Mouse (Mus musculus) heart, adult 11 months (tissue): ENCODE measurements around the gene Dyrk3.

ENCODE experiments used
- DNase-seq: peaks from one replicate; pipeline ENCODE4 v3.0.0; 2022

Gene Dyrk3

GRCm38 (mm10) chr1:131107575-131108308 is 30.4 kb downstream of the Dyrk3 start:
- peak; percentile 92 for DNase-seq

- peak; percentile 98 for DNase-seq
These were observed 34.2 kb downstream of the Dyrk3 start for GRCm38 (mm10) chr1:131103776-131104424.

GRCm38 (mm10) chr1:131100808-131101207 is 37.3 kb downstream of the Dyrk3 start:
- no peak for DNase-seq

GRCm38 (mm10) chr1:131097700-131098094 is 40.4 kb downstream of the Dyrk3 start, which contains the start of gene Mapkapk2:
Gene Mapkapk2 (minus strand): TSS chr1:131097826.
- DNase-seq = peak; percentile 100

GRCm38 (mm10) chr1:131096803-131097699 is 41.1 kb downstream of the Dyrk3 start:
- peak; percentile 98 for DNase-seq

GRCm38 (mm10) chr1:131096132-131096695 is 41.9 kb downstream of the Dyrk3 start:
- no peak for DNase-seq

- DNase-seq = no peak
These were observed 42.6 kb downstream of the Dyrk3 start for GRCm38 (mm10) chr1:131095574-131095973.

- no peak for DNase-seq
These were observed 44.3 kb downstream of the Dyrk3 start for GRCm38 (mm10) chr1:131093889-131094288.

GRCm38 (mm10) chr1:131092846-131093245 is 45.3 kb downstream of the Dyrk3 start:
- no peak for DNase-seq

- DNase-seq = peak; percentile 89
These were observed 46.0 kb downstream of the Dyrk3 start for GRCm38 (mm10) chr1:131092173-131092572.

GRCm38 (mm10) chr1:131091481-131091880 is 46.7 kb downstream of the Dyrk3 start:
- peak; percentile 94 for DNase-seq

- DNase-seq = peak; percentile 95
These were observed 47.3 kb downstream of the Dyrk3 start for GRCm38 (mm10) chr1:131090877-131091276.

GRCm38 (mm10) chr1:131090261-131090660 is 47.9 kb downstream of the Dyrk3 start:
- DNase-seq = peak; percentile 97

- DNase-seq = peak; percentile 95
These were observed 48.5 kb downstream of the Dyrk3 start for GRCm38 (mm10) chr1:131089525-131090127.

- DNase-seq = no peak
These were observed 49.6 kb downstream of the Dyrk3 start for GRCm38 (mm10) chr1:131088547-131088946.

- peak; percentile 97 for DNase-seq
These were observed 51.2 kb downstream of the Dyrk3 start for GRCm38 (mm10) chr1:131086907-131087306.

GRCm38 (mm10) chr1:131085957-131086739 is 52.0 kb downstream of the Dyrk3 start:
- peak; percentile 74 for DNase-seq

GRCm38 (mm10) chr1:131085272-131085671 is 52.9 kb downstream of the Dyrk3 start:
- peak; percentile 80 for DNase-seq

- peak; percentile 98 for DNase-seq
These were observed 53.9 kb downstream of the Dyrk3 start for GRCm38 (mm10) chr1:131084289-131084688.

- DNase-seq = peak; percentile 88
These were observed 54.5 kb downstream of the Dyrk3 start for GRCm38 (mm10) chr1:131083609-131084008.

- peak; percentile 82 for DNase-seq
These were observed 55.0 kb downstream of the Dyrk3 start for GRCm38 (mm10) chr1:131083122-131083521.

GRCm38 (mm10) chr1:131080686-131081085 is 57.5 kb downstream of the Dyrk3 start:
- no peak for DNase-seq
